Mouse (Mus musculus): ENCODE measurements around the gene Brd4. TPM values are rescaled to one million over a fixed set of nuclear protein-coding genes. Genes with fewer than 3 reads are reported as not detected.

Gene Brd4
- polyA plus RNA-seq, 1 experiment from 2014 or later = 84.6 TPM

GRCm38 (mm10) chr17:32253261-32253660 lies 31.3 kb downstream of the Brd4 start:
- ATAC-seq = no peak
- H3K27ac ChIP-seq (ENCODE audit: low read length) = no peak overlapping the region
- peaks cover 6% of the 10 kb centered on the region; the same call in 1 of the 2 replicates for H3K4me1 ChIP-seq (ENCODE audit: control insufficient read depth, insufficient read depth, low read length)
- no peaks in the 10 kb centered on the region for H3K27me3 ChIP-seq (ENCODE audit: control insufficient read depth, insufficient read depth, low read depth, low read length)
- no peak overlapping the region for H3K4me3 ChIP-seq (ENCODE audit: low read depth, low read length)
- no peaks in the 10 kb centered on the region for H3K9me3 ChIP-seq (replicated peaks; ENCODE audit: control insufficient read depth, low read length, poor library complexity, severe bottlenecking)
- H3K9ac ChIP-seq (ENCODE audit: low read depth, low read length) = no peak overlapping the region
- no peaks in the 10 kb centered on the region for H3K36me3 ChIP-seq (ENCODE audit: control insufficient read depth, insufficient read depth, low read length)
- 88% methylated on average over 2 of the region's 2 CpGs for WGBS
- no peak overlapping the region for H3K4me2 ChIP-seq (ENCODE audit: low read length)

GRCm38 (mm10) chr17:32251827-32252470 lies 32.6 kb downstream of the Brd4 start:
- Histone ChIP-seq H3K36me3 (ENCODE audit: control insufficient read depth, insufficient read depth, low read length) (no peaks in the 10 kb centered on the region), H3K4me2 (ENCODE audit: low read length) (no peak overlapping the region), H3K27ac (ENCODE audit: low read length) (no peak overlapping the region), H3K9me3 (replicated peaks; ENCODE audit: control insufficient read depth, low read length, poor library complexity, severe bottlenecking) (no peaks in the 10 kb centered on the region), H3K27me3 (ENCODE audit: control insufficient read depth, insufficient read depth, low read depth, low read length) (no peaks in the 10 kb centered on the region), H3K9ac (ENCODE audit: low read depth, low read length) (no peak overlapping the region), H3K4me1 (ENCODE audit: control insufficient read depth, insufficient read depth, low read length) (peaks cover 6% of the 10 kb centered on the region; the same call in 1 of the 2 replicates), H3K4me3 (ENCODE audit: low read depth, low read length) (no peak overlapping the region)
- no peak for ATAC-seq
- 96% methylated on average over 2 of the region's 2 CpGs for WGBS

GRCm38 (mm10) chr17:32250066-32250465 lies 34.5 kb downstream of the Brd4 start:
- Histone ChIP-seq H3K9me3 (replicated peaks; ENCODE audit: control insufficient read depth, low read length, poor library complexity, severe bottlenecking) (no peaks in the 10 kb centered on the region), H3K27me3 (ENCODE audit: control insufficient read depth, insufficient read depth, low read depth, low read length) (no peaks in the 10 kb centered on the region), H3K4me2 (ENCODE audit: low read length) (no peak overlapping the region), H3K4me3 (ENCODE audit: low read depth, low read length) (no peak overlapping the region), H3K4me1 (ENCODE audit: control insufficient read depth, insufficient read depth, low read length) (peaks cover 8% of the 10 kb centered on the region; the same call in 1 of the 2 replicates), H3K36me3 (ENCODE audit: control insufficient read depth, insufficient read depth, low read length) (no peaks in the 10 kb centered on the region), H3K9ac (ENCODE audit: low read depth, low read length) (no peak overlapping the region), H3K27ac (ENCODE audit: low read length) (no peak overlapping the region)
- WGBS = 97% methylated on average over 1 of the region's 1 CpGs
- ATAC-seq = no peak

DNA sequence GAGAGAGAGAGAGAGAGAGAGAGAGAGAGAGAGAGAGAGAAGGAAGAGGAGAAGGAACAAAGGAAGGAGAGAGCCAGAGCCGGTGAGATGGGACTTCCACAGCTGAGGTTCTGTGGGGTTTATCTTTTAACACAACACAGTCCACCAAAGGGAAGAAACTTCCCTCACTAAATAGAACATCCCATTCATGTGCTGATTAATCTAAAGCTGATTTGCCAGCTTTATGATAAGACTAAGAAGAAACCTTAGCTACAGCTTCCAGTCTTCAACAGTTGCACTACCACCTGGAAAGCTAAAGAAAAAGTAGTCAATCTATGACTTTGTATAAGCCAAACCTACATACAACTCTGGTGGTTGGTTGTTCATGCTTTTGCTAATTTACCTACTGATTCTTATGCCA lies 36.3 kb downstream of the Brd4 start:
- Histone ChIP-seq H3K4me2 (ENCODE audit: low read length) (no peak overlapping the region), H3K9me3 (replicated peaks; ENCODE audit: control insufficient read depth, low read length, poor library complexity, severe bottlenecking) (no peaks in the 10 kb centered on the region), H3K27me3 (ENCODE audit: control insufficient read depth, insufficient read depth, low read depth, low read length) (no peaks in the 10 kb centered on the region), H3K4me1 (ENCODE audit: control insufficient read depth, insufficient read depth, low read length) (peaks cover 3% of the 10 kb centered on the region; the same call in 1 of the 2 replicates), H3K27ac (ENCODE audit: low read length) (no peak overlapping the region), H3K9ac (ENCODE audit: low read depth, low read length) (no peak overlapping the region), H3K4me3 (ENCODE audit: low read depth, low read length) (no peak overlapping the region), H3K36me3 (ENCODE audit: control insufficient read depth, insufficient read depth, low read length) (no peaks in the 10 kb centered on the region)
- ATAC-seq = no peak
- 83% methylated on average over 1 of the region's 1 CpGs for WGBS

DNA sequence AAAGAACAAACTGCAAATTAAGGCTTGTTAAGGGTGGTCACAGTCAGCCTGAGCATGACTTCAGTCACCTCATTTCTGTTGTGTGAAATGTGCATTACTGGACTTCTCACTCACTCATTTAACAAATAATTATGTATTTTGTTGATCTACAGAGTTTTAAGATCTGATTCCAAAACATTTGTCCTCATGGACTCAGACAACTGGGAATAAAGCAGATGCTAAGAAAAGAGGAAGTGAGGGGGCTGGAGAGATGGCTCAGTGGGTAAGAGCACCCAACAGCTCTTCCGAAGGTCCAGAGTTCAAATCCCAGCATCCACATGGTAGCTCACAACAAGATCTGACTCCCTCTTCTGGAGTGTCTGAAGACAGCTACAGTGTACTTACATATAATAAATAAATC lies 36.9 kb downstream of the Brd4 start:
- no peak overlapping the region for H3K27ac ChIP-seq (ENCODE audit: low read length)
- H3K9ac ChIP-seq (ENCODE audit: low read depth, low read length) = no peak overlapping the region
- ATAC-seq = no peak
- H3K36me3 ChIP-seq (ENCODE audit: control insufficient read depth, insufficient read depth, low read length) = no peaks in the 10 kb centered on the region
- WGBS = 100% methylated on average over 1 of the region's 1 CpGs
- H3K4me1 ChIP-seq (ENCODE audit: control insufficient read depth, insufficient read depth, low read length) = 0 out of 2 replicates have a peak, but pooled peaks cover 2% of the 10 kb centered on the region
- H3K9me3 ChIP-seq (replicated peaks; ENCODE audit: control insufficient read depth, low read length, poor library complexity, severe bottlenecking) = no peaks in the 10 kb centered on the region
- no peak overlapping the region for H3K4me3 ChIP-seq (ENCODE audit: low read depth, low read length)
- H3K27me3 ChIP-seq (ENCODE audit: control insufficient read depth, insufficient read depth, low read depth, low read length) = no peaks in the 10 kb centered on the region
- H3K4me2 ChIP-seq (ENCODE audit: low read length) = no peak overlapping the region

DNA sequence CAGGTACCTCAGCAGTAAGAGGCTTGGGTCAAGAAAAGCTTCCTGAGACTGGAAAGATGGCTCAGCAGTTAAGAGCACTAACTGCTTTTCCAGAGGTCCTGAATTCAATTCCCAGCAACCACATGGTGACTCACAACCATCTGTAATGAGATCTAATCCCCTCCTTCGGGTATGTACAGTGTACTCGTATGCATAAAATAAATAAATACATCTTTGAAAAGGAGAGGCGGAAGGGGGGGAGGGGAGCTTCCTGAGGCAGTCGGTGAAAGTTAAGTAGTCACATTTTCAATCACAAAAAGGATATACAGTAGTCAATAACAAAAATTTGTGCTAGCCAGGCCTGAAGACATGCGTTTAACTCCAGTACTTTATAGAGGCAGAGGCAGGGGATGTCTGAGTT lies 38.4 kb downstream of the Brd4 start:
- H3K27ac ChIP-seq (ENCODE audit: low read length) = no peak overlapping the region
- ATAC-seq = no peak
- no peaks in the 10 kb centered on the region for H3K36me3 ChIP-seq (ENCODE audit: control insufficient read depth, insufficient read depth, low read length)
- no peak overlapping the region for H3K4me3 ChIP-seq (ENCODE audit: low read depth, low read length)
- H3K27me3 ChIP-seq (ENCODE audit: control insufficient read depth, insufficient read depth, low read depth, low read length) = no peaks in the 10 kb centered on the region
- 0 out of 2 replicates have a peak, but pooled peaks cover 2% of the 10 kb centered on the region for H3K4me1 ChIP-seq (ENCODE audit: control insufficient read depth, insufficient read depth, low read length)
- H3K9me3 ChIP-seq (replicated peaks; ENCODE audit: control insufficient read depth, low read length, poor library complexity, severe bottlenecking) = no peaks in the 10 kb centered on the region
- WGBS = 63% methylated on average over 5 of the region's 5 CpGs
- no peak overlapping the region for H3K9ac ChIP-seq (ENCODE audit: low read depth, low read length)
- H3K4me2 ChIP-seq (ENCODE audit: low read length) = no peak overlapping the region

GRCm38 (mm10) chr17:32240881-32241531 lies 43.5 kb downstream of the Brd4 start:
- Histone ChIP-seq H3K27ac (ENCODE audit: low read length) (no peak overlapping the region), H3K36me3 (ENCODE audit: control insufficient read depth, insufficient read depth, low read length) (no peaks in the 10 kb centered on the region), H3K9me3 (replicated peaks; ENCODE audit: control insufficient read depth, low read length, poor library complexity, severe bottlenecking) (no peaks in the 10 kb centered on the region), H3K4me2 (ENCODE audit: low read length) (no peak overlapping the region), H3K4me1 (ENCODE audit: control insufficient read depth, insufficient read depth, low read length) (peaks cover 4% of the 10 kb centered on the region; the same call in 1 of the 2 replicates), H3K9ac (ENCODE audit: low read depth, low read length) (no peak overlapping the region), H3K4me3 (ENCODE audit: low read depth, low read length) (no peak overlapping the region), H3K27me3 (ENCODE audit: control insufficient read depth, insufficient read depth, low read depth, low read length) (no peaks in the 10 kb centered on the region)
- WGBS = 92% methylated on average over 2 of the region's 2 CpGs
- ATAC-seq = no peak

DNA sequence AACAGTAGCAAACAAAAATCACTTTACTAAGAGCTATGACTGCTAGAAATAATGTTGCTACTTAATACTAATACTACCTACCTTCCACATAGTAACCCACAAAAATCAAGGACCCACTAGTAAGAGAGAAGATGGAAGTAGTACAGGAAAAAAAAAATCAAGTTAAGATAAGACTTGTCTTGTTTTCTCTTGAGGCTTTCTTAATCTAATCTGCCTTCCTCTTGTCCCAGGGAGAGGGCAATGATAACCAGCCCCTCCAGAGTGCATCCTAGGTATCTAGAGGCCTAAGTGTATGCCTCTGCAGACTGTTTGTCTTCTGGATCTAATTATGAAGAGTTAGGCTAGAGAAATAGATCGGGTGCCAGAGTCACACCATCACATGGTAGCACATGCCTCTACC lies 45.9 kb downstream of the Brd4 start:
- H3K4me2 ChIP-seq (ENCODE audit: low read length) = no peak overlapping the region
- H3K9me3 ChIP-seq (replicated peaks; ENCODE audit: control insufficient read depth, low read length, poor library complexity, severe bottlenecking) = no peaks in the 10 kb centered on the region
- ATAC-seq = no peak
- H3K27me3 ChIP-seq (ENCODE audit: control insufficient read depth, insufficient read depth, low read depth, low read length) = no peaks in the 10 kb centered on the region
- peaks cover 14% of the 10 kb centered on the region for H3K4me1 ChIP-seq (ENCODE audit: control insufficient read depth, insufficient read depth, low read length)
- no peak overlapping the region for H3K9ac ChIP-seq (ENCODE audit: low read depth, low read length)
- H3K36me3 ChIP-seq (ENCODE audit: control insufficient read depth, insufficient read depth, low read length) = no peaks in the 10 kb centered on the region
- no peak overlapping the region for H3K27ac ChIP-seq (ENCODE audit: low read length)
- 95% methylated on average over 1 of the region's 1 CpGs for WGBS
- H3K4me3 ChIP-seq (ENCODE audit: low read depth, low read length) = no peak overlapping the region

DNA sequence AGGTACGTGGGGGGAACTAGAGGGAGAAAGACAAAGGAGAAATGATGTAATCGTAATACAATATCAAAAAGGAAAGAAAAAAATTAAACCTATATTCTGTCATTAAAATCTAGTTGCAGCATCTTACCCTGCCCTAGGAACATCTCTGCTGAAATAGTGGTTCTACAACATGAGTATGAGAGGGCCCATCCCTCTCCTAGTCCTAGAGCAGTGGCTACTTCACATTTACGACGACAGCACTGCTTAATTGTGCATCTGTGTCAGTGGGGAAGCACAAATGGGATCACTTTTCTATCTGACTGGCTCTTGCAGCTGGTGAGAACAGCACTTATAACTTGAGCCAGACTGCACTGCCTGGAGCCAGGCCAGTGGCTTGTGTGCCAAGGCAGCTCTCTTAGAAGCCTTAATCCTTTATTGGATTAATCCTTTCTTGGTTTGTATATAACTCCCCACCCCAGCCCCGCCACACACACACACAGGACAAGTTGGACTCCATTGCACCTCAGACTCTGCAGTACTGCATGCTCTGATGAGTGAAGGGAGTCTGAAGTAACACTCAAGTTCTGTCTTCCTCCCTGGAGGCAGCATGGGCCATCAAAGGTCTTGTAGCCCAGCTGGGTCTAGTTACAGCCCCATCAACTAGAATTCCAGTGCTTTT lies 48.9 kb downstream of the Brd4 start:
- Histone ChIP-seq H3K36me3 (ENCODE audit: control insufficient read depth, insufficient read depth, low read length) (no peaks in the 10 kb centered on the region), H3K9me3 (replicated peaks; ENCODE audit: control insufficient read depth, low read length, poor library complexity, severe bottlenecking) (no peaks in the 10 kb centered on the region), H3K4me3 (ENCODE audit: low read depth, low read length) (no peak overlapping the region), H3K4me2 (ENCODE audit: low read length) (no peak overlapping the region), H3K27me3 (ENCODE audit: control insufficient read depth, insufficient read depth, low read depth, low read length) (no peaks in the 10 kb centered on the region), H3K4me1 (ENCODE audit: control insufficient read depth, insufficient read depth, low read length) (peaks cover 14% of the 10 kb centered on the region), H3K9ac (ENCODE audit: low read depth, low read length) (no peak overlapping the region), H3K27ac (ENCODE audit: low read length) (peak overlapping the region; percentile 61)
- WGBS = 48% methylated on average over 5 of the region's 5 CpGs
- ATAC-seq = peak; percentile 80
